Mouse (Mus musculus): Measurements from ENCODE around the gene Mrpl53.

GRCm38 (mm10) chr6:83125331-83125730 is 16.5 kb downstream of the Mrpl53 start, which contains the start of gene Ino80b:
- no peak for TF ChIP-seq CTCF (IDR thresholded peaks at IDR 0.05; ENCODE audit: low read depth)
- no peak for TF ChIP-seq EP300 (IDR thresholded peaks at IDR 0.05; ENCODE audit: low read depth)

All from liver, postnatal 0 days (tissue).